Mouse (Mus musculus): ENCODE results near the gene Srgap3.

- TF ChIP-seq CTCF (IDR thresholded peaks at IDR 0.05; ENCODE audit: insufficient read depth, low read length): no peak
- no peak for TF ChIP-seq POLR2A (IDR thresholded peaks at IDR 0.05; ENCODE audit: borderline replicate concordance, extremely low read depth, low read depth, low read length)
Observed at GRCm38 (mm10) chr6:112957583-112958280, 10.7 kb upstream of the Srgap3 start.
